Mouse (Mus musculus) hindbrain, embryonic 11.5 days (tissue): ENCODE data around the gene Gm28047. TPM values are rescaled to one million over a fixed set of nuclear protein-coding genes. Genes with fewer than 3 reads are reported as not detected.
"Not testable (repeated sequence)": the region's sequence is repeated elsewhere in the genome, so short reads cannot be mapped to it uniquely, and the experiment has no call there.

Experiments used
- ATAC-seq: fragments of 200-750 bp; cut with Nextera tagmentation; 2 replicates; pipeline ENCODE4 v1.8.0; 2017; ENCODE audit warnings: mild to moderate bottlenecking, moderate TSS enrichment, moderate library complexity; ENCODE audit not compliant: low FRiP score
- DNase-seq: peaks from one replicate; pipeline ENCODE4 v3.0.0-alpha.2; 2015; ENCODE audit warnings: low spot score
- H3K27ac ChIP-seq: fragments of 300-500 bp; sonication (generic); 2 replicates; pipeline ENCODE4 v1.5.1; 2014; ENCODE audit warnings: mild to moderate bottlenecking, low read depth, low read length
- H3K27me3 ChIP-seq: fragments of 300-500 bp; sonication (generic); 2 replicates; pipeline ENCODE4 v1.6.1; 2014; ENCODE audit warnings: mild to moderate bottlenecking, low read length, moderate library complexity, mixed read lengths; ENCODE audit not compliant: control insufficient read depth, insufficient read depth
- H3K36me3 ChIP-seq: fragments of 300-500 bp; sonication (generic); 2 replicates; pipeline ENCODE4 v1.6.1; 2014; ENCODE audit warnings: mild to moderate bottlenecking, low read length, moderate library complexity, mixed read lengths; ENCODE audit not compliant: control insufficient read depth, insufficient read depth
- H3K4me1 ChIP-seq: fragments of 300-500 bp; sonication (generic); replicated peaks from 2 replicates; pipeline ENCODE4 v1.6.1; 2014; ENCODE audit warnings: low read length, mixed read lengths; ENCODE audit not compliant: control insufficient read depth, insufficient read depth
- H3K4me2 ChIP-seq: fragments of 300-500 bp; sonication (generic); replicated peaks from 2 replicates; pipeline ENCODE4 v1.6.1; 2014; ENCODE audit warnings: mild to moderate bottlenecking, low read depth, low read length
- H3K4me3 ChIP-seq: fragments of 300-500 bp; sonication (generic); 2 replicates; pipeline ENCODE4 v1.5.1; 2014; ENCODE audit warnings: low read depth, low read length
- H3K9ac ChIP-seq: fragments of 300-500 bp; sonication (generic); 2 replicates; pipeline ENCODE4 v1.6.1; 2014; ENCODE audit warnings: low read depth, low read length
- H3K9me3 ChIP-seq: fragments of 300-500 bp; sonication (generic); 2 replicates; pipeline ENCODE4 v1.6.1; 2016; ENCODE audit warnings: low read length; ENCODE audit not compliant: control insufficient read depth
- WGBS: fragments of 180-500 bp; shearing (Covaris S2); extraction: QIAGEN DNeasy Blood & Tissue Kit; methylation state at CpG from one replicate; pipeline ENCODE4 v1.1.7; 2014; 5-methylcytosine and 5-hydroxymethylcytosine counted together
- polyA plus RNA-seq: library from polyadenylated mRNA; unstranded; fragments of >200 nt; fragmentation: Nextera tagmentation; extraction: Ambion mirVana; gene quantifications from 2 replicates; pipeline ENCODE4 v1.2.1, GENCODE M21; 2014

Gene Gm28047
- polyA plus RNA-seq, 1 experiment from 2014 or later = 0.93 TPM

- no peaks in the 10 kb centered on the region for H3K27me3 ChIP-seq
- no peak overlapping the region for H3K4me3 ChIP-seq
- no peak overlapping the region for H3K4me2 ChIP-seq
- no peaks in the 10 kb centered on the region; the same call in 1 of the 2 replicates for H3K4me1 ChIP-seq
- peaks cover 17% of the 10 kb centered on the region for H3K36me3 ChIP-seq
- DNase-seq (peak; percentile 68), ATAC-seq (no peak)
- H3K9me3 ChIP-seq = no peaks in the 10 kb centered on the region
- WGBS = 50% methylated on average over 4 of the region's 4 CpGs
- no peak overlapping the region for H3K27ac ChIP-seq
- H3K9ac ChIP-seq = no peak overlapping the region
These were observed 40.6 kb upstream of the Gm28047 start for GRCm38 (mm10) chr15:102665494-102665893.

GRCm38 (mm10) chr15:102663825-102664224 is 39.0 kb upstream of the Gm28047 start:
- Histone ChIP-seq H3K4me1 (no peaks in the 10 kb centered on the region), H3K27me3 (no peaks in the 10 kb centered on the region), H3K9me3 (no peaks in the 10 kb centered on the region), H3K4me3 (no peak overlapping the region), H3K9ac (no peak overlapping the region), H3K27ac (no peak overlapping the region), H3K36me3 (peaks cover 17% of the 10 kb centered on the region), H3K4me2 (no peak overlapping the region)
- 93% methylated on average over 8 of the region's 8 CpGs for WGBS
- ATAC-seq (no peak), DNase-seq (no peak)

- H3K4me2 ChIP-seq, DNase-seq, H3K4me1 ChIP-seq, ATAC-seq, H3K9me3 ChIP-seq, H3K4me3 ChIP-seq, H3K9ac ChIP-seq, H3K27ac ChIP-seq, H3K27me3 ChIP-seq: not testable (repeated sequence)
- peaks cover 17% of the 10 kb centered on the region for H3K36me3 ChIP-seq
- WGBS = no CpG with 5 or more reads among the region's 2 CpGs
These were observed 37.7 kb upstream of the Gm28047 start for GRCm38 (mm10) chr15:102662601-102663000.

DNA sequence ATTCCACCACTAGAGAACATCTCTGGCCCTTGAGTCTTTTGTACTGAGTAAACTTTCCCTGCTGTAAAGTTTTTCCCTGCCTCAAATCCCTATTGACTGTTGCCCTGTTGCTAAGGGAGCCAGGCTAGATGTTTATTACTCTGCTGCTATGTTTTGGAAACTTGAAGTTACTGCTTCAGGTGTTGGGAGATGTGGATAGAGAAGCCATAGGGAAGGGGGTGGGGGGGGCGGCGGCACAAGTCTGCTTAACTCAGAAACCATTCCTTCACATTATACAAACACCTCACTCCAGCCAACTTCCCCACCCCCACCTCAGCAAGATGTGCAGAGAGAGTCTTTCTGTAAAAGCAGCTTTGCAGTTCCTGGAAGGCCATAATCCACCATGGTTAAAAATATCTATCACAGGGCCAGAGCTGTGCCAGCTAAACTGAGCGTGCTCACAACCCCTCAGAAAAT is 33.1 kb upstream of the Gm28047 start:
- Histone ChIP-seq H3K4me1 (no peaks in the 10 kb centered on the region), H3K9ac (no peak overlapping the region), H3K27ac (no peak overlapping the region; the same call in 1 of the 2 replicates), H3K4me3 (no peak overlapping the region), H3K9me3 (no peaks in the 10 kb centered on the region), H3K4me2 (no peak overlapping the region), H3K36me3 (0 out of 2 replicates have a peak, but pooled peaks cover under 1% of the 10 kb centered on the region), H3K27me3 (no peaks in the 10 kb centered on the region)
- DNase-seq = no peak
- ATAC-seq = no peak
- 86% methylated on average over 3 of the region's 3 CpGs for WGBS

GRCm38 (mm10) chr15:102656658-102657057 is 31.8 kb upstream of the Gm28047 start:
- Histone ChIP-seq H3K9ac (no peak overlapping the region), H3K27ac (peak overlapping the region; percentile 47; the same call in 1 of the 2 replicates), H3K27me3 (no peaks in the 10 kb centered on the region), H3K4me2 (no peak overlapping the region), H3K9me3 (no peaks in the 10 kb centered on the region), H3K36me3 (no peaks in the 10 kb centered on the region), H3K4me3 (no peak overlapping the region), H3K4me1 (no peaks in the 10 kb centered on the region)
- DNase-seq = peak; percentile 24
- no peak for ATAC-seq
- 14% methylated on average over 4 of the region's 4 CpGs for WGBS

DNA sequence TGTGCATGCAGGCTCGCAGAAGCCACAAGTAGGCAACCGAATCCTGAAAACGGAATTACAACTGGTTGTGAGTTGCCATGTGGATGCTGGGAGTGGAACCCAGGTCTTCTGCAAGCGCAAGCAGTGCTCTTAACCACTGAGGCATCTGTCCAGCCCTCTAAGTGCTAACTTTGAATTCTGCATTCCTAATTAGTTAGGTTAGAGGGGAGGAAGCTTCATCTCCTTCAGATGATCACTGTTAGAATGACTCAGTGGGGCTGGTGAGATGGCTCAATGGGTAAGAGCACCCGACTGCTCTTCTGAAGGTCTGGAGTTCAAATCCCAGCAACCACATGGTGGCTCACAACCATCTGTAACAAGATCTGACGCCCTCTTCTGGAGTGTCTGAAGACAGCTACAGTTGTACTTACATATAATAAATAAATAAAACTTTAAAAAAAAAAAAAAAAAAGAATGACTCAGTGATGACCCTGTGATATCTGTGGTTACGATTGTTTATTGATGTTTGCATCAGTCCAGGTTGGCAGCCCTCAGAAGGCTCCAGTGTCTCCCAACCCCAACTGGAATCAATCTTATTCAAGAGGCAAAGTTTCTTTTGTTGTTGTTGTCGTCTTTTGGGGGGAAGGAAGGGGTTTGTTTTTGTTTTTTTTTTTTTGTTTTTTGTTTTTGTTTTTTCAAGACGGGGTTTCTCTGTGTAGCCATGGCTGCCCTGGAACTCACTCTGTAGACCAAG is 27.2 kb upstream of the Gm28047 start:
- not testable (repeated sequence) for ATAC-seq, H3K27ac ChIP-seq, DNase-seq

DNA sequence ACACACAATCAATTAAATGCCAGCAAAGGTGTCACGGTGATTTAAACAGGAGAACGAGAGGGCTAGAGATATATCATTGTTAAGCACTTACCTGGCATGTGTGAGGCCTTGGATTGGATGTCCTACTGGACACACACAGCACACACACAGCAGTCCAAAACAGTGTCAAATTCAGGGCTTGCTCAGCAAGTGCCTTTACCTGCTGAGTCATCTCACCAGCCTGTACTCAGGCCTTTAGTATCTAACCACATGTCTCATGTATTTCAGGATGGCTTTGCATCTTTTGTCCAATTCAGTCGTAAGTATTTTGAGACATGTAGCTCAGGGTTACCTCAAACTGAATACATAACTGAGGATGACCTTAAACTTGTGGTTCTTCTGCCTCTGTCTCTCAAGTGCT is 26.2 kb upstream of the Gm28047 start:
- no peaks in the 10 kb centered on the region for H3K4me1 ChIP-seq
- no peak overlapping the region for H3K4me3 ChIP-seq
- ATAC-seq (no peak), DNase-seq (no peak)
- 93% methylated on average over 3 of the region's 3 CpGs for WGBS
- no peaks in the 10 kb centered on the region for H3K9me3 ChIP-seq
- no peak overlapping the region for H3K27ac ChIP-seq
- H3K4me2 ChIP-seq = no peak overlapping the region
- no peaks in the 10 kb centered on the region for H3K36me3 ChIP-seq
- no peaks in the 10 kb centered on the region for H3K27me3 ChIP-seq
- no peak overlapping the region for H3K9ac ChIP-seq

More for the DNA sequence above, 27.2 kb upstream of the Gm28047 start:
- H3K9ac ChIP-seq, H3K4me2 ChIP-seq, H3K27me3 ChIP-seq, H3K4me3 ChIP-seq, H3K4me1 ChIP-seq, H3K9me3 ChIP-seq, H3K36me3 ChIP-seq: not testable (repeated sequence)
- WGBS = 80% methylated on average over 9 of the region's 9 CpGs

- no peak overlapping the region for H3K27ac ChIP-seq
- WGBS = 89% methylated on average over 3 of the region's 3 CpGs
- H3K4me1 ChIP-seq = no peaks in the 10 kb centered on the region
These were observed 10.9 kb upstream of the Gm28047 start for GRCm38 (mm10) chr15:102635817-102636216.

GRCm38 (mm10) chr15:102634684-102635083 is 9.8 kb upstream of the Gm28047 start:
- H3K4me1 ChIP-seq = no peaks in the 10 kb centered on the region
- no peak for ATAC-seq
- H3K27me3 ChIP-seq = no peaks in the 10 kb centered on the region
- H3K27ac ChIP-seq = no peak overlapping the region
- H3K4me2 ChIP-seq = no peak overlapping the region
- H3K4me3 ChIP-seq = no peak overlapping the region
- no peaks in the 10 kb centered on the region for H3K36me3 ChIP-seq
- DNase-seq = no peak
- no peaks in the 10 kb centered on the region for H3K9me3 ChIP-seq
- no peak overlapping the region for H3K9ac ChIP-seq
- WGBS = 98% methylated on average over 8 of the region's 8 CpGs

More at GRCm38 (mm10) chr15:102635817-102636216, 10.9 kb upstream of the Gm28047 start:
- H3K4me2 ChIP-seq = no peak overlapping the region
- no peaks in the 10 kb centered on the region for H3K36me3 ChIP-seq
- H3K27me3 ChIP-seq = no peaks in the 10 kb centered on the region
- no peak overlapping the region for H3K9ac ChIP-seq
- H3K9me3 ChIP-seq = no peaks in the 10 kb centered on the region
- no peak for DNase-seq
- no peak for ATAC-seq
- H3K4me3 ChIP-seq = no peak overlapping the region
